Mouse (Mus musculus): ENCODE measurements around the gene Tpra1. TPM values are rescaled to one million over a fixed set of nuclear protein-coding genes. Genes with fewer than 3 reads are reported as not detected.

Gene Tpra1
- total RNA-seq, 2 experiments from 2014 or later: 38.4 to 46.0 TPM

GRCm38 (mm10) chr6:88946442-88946841, 44.4 kb downstream of the Tpra1 start:
- DNase-seq (ENCODE audit: low spot score in 2 of 2): no peak

GRCm38 (mm10) chr6:88947771-88948170, 45.7 kb downstream of the Tpra1 start:
- DNase-seq (ENCODE audit: low spot score in 2 of 2): no peak

DNA sequence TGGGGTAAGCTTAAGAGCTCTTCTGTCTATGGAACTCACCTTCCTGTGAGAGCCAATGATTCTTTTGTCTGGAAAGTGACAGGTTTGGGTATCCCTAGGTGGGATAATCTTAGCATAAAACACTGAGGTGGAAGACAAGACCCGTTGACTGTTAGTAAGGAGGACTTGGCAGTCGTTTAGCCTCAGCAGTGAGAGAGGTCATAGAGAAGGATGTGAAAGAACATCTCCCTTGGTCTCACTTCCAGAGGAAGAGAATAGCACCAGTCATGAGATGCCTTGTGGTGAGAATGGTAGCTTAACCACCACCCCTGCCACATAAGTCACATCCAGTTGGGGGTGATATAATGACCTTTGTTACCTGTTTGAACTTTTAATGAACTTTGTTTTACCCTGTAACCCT, 54.7 kb downstream of the Tpra1 start:
- DNase-seq (ENCODE audit: low spot score in 2 of 2): no peak

DNA sequence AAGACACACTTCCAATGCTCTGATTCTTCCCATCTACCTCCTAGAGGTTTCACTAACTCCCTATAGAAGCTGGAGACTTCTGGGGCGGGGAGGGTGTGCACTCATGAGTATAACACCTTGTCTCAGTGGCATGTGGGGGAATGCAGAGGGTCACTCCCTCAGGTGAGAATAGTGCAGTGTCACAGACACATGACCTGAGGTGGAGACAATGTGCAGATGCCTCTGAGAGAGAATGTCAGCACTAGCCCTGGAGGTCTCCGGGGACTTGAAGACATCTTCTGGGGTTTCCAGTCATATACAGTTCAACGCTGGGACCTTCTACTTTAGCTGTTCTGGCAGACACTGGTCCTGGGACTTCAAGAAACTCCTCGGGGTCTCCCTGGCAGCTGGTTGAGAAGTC, 55.3 kb downstream of the Tpra1 start:
- no peak for DNase-seq (ENCODE audit: low spot score in 2 of 2)

DNA sequence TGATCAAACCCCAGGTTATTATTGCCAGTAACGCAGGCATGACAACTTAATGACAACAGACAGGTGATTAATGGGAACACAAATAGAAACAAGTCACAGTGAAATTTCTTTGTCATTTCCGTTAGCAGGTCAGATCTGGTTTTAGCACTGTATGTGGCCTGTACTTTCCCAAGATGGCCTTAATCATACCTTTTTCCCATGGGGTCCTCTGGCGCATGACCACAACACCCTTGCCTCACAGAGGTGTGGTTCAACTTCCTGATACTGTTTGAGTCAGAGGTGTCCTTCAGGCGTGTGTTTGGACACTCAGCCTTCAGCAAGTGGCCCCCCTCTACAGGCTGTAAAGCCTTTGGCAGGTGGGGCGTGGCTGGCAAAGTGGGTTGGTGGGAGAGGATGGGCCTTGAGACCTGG, 55.8 kb downstream of the Tpra1 start:
- DNase-seq (ENCODE audit: low spot score in 2 of 2): no peak

DNA sequence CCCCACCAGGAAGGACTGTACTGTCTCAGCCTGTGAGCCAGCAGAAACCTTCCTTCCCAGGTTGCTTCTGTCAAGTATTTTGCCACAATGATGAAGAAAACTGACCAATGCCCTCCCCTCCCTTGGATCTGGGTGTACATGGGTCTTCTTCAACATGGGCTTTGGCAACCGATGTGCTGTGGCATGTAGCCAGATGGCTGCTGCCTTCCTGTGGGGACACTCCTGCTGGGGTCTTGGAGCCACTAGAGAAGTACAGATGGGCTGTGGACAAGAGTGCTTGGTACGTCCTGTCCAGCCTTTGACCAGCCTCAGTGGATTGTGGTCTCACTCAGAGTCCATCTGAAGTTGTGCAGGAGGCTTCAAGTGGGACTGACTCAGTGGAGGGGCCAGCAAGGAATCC, 56.3 kb downstream of the Tpra1 start:
- DNase-seq (ENCODE audit: low spot score in 2 of 2): no peak

DNA sequence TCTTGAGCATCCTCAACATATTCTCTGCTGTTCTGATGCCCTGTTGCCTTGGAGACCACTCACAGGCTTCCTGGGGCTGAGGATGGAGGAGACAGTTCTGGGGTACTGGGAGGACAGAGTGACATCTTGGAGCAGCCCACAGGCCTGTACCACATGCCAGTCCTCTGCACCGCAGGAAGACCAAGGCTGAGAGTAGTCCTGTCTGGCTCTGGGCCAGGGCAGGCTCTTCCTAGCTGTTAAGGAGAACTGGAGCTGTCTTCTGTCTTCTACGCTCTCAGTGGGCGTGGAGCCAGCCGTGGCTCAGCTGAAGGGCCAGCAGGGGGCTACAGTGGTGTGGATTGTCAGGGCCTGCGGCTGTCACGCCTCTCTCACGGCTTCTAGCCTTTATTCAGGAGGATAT, 57.8 kb downstream of the Tpra1 start:
- peak in 1 of 2 experiments; percentile 65 for DNase-seq (ENCODE audit: low spot score in 2 of 2)

DNA sequence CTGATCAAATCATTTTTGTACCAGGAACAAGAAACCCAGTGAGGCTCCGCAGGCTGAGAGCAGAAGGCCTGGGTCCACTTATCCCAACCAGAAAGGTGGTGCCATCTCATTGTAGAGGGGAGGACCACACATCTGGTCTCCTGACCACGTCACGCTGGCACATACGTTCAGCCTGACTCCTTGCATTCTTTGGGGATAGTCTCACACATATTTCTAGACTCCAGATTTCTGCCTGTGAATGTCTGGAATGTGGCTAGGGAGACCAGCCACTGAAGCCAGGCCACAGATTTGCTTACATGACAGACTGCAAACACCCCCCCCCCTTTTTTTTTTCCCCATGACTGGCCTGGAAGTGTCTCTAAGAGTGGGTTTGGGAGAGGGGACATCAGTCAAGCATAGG, 58.9 kb downstream of the Tpra1 start:
- DNase-seq (ENCODE audit: low spot score in 2 of 2): no peak

Other genes starting within 250 kb of the Tpra1 start
- 100 to 1,000 TPM; 170 to 184 TPM for gene Mgll, start 177.8 kb upstream of the Tpra1 start, total RNA-seq (2021)
- 10 to 100 TPM; 32.5 to 35.4 TPM for gene Abtb1, start 60.3 kb upstream of the Tpra1 start, total RNA-seq (2021)
- 100 to 1,000 TPM; 172 to 184 TPM for gene Podxl2, start 27.2 kb upstream of the Tpra1 start, total RNA-seq (2021)
- gene Mcm2, start 3.5 kb upstream of the Tpra1 start, total RNA-seq (2021): 1 to 10 TPM; 5.0 to 8.8 TPM